Mouse (Mus musculus): ENCODE measurements around the gene Gm19402.

The Gm19402 gene

DNA sequence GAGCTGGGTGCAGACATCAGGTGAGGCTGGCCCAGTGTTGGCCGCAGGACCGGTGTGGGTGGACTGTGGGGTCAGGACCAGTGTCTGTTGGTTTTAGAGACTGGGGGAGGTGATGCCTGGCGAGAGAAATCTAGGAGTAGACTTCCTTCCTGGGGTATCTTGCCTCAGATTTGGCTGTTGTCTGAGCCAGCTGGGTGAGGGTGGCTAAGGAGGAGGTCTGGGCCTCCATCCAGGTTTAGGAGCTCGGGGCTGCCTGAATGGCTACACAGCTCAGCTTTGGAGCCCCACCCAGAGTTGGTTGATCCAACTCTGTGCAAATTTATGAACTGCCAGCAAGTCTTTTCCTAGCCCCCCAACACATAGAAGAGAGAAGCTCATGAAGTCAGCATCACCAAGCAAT, 23.2 kb downstream of the Gm19402 start:
- no peak for DNase-seq (ENCODE audit: extremely low spot score, low read depth, low spot score)

DNA sequence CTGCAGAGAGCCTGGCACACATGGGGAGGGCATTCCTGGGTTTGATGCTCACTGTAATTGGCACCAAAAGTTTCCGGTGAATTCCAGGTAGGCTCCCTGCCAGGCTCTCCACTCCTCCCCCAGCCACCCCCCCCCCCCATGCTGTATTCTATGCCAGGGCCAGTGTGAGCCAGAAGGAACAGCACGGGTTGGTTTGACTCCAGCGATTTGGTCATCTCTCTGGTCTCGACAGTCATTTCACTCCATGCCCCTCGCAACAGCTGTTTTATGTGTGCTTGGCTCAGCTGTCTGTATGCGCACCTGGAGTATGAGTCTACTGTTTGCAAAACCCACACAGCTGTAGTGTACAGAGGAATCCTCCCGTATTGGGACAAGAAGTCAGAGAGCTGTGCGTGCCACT, 24.2 kb downstream of the Gm19402 start:
- no peak for DNase-seq (ENCODE audit: extremely low spot score, low read depth, low spot score)

DNA sequence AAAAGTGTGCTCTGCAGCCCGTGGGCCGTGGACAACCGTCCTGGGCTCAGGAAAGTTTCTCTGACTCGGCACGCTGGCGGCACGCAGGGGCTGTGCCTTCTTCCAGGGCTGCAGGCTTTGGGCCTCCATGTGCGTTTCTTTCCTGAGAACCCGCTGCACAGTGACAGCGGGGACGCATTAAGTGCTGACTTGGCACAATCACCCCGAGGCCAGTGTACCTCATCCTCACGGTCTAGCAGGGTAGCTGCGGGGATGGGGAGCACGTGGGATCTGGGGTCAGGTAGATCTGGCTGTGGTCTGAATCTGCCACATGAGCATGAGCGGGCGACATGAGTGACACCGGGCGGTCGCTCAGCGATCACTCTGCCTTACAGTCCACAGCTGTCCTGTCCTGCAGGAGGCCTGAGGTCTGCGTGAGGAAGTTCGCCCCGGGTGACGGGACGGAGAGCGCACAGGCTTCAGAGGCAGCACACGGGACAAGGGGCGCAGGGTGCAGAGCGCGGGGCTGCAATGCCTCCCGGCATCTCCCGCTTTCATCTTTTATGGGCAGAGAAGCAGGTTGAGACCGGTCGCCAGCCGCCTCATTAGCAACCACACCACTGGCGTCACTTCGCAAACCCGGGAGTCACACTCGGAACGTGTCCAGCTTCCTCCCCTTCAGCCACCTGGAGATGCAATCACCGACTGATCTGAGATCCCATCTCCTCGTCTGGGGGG, 26.4 kb downstream of the Gm19402 start:
- DNase-seq (ENCODE audit: extremely low spot score, low read depth, low spot score) = no peak

DNA sequence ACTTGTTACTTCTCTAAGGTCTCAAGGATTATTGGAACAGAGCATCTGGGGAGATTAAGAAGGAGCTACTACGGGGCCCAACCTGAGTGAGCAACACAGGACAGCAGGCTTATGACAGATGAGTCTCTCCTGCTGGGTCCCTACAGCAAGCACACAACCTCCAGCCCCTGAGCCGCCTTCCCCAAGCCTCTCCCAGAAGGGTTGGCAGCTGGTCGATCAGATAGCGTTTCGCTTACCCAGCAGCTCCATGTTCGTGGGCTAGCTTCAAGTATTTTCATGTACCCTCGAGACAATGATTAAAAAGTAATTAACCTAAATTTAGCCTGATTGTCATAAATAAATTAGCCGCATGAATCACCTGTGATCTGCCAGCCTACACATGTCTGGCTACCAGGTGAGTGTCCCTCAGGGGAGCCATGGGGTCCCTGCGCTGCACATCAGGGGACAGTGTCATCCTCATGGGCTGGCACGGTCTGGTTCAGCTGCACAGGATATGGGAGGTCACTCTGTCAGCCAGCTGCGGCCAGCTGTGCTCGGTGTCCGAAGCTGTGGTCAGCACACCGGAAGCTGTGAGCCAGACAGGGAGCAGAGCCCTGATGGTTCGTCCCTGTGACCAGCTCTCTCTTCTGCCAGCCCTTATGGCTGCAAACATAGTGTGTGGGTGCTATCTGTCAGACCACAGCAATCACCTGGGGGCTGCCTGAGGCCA, 32.1 kb downstream of the Gm19402 start:
- no peak for DNase-seq (ENCODE audit: extremely low spot score, low read depth, low spot score)

DNA sequence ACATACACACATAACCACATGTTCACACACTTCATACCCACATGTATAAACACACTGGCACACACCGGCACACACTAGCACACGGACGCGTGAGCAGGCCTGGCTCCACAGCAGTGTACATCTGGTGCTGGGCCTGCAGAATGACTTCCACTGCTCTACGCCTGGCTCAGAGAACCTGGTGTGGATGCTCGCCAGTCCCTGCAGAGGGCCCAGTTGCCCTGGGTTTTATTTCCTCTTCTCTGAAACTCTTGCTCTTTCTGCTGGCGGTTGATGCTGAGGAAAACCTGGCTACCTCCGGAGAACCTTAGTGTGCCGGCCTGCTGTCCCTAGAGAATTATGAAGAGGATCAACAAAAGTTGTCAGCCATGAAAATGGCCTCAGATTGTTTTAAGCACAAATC, 38.5 kb downstream of the Gm19402 start:
- no peak for DNase-seq (ENCODE audit: extremely low spot score, low read depth, low spot score)

DNA sequence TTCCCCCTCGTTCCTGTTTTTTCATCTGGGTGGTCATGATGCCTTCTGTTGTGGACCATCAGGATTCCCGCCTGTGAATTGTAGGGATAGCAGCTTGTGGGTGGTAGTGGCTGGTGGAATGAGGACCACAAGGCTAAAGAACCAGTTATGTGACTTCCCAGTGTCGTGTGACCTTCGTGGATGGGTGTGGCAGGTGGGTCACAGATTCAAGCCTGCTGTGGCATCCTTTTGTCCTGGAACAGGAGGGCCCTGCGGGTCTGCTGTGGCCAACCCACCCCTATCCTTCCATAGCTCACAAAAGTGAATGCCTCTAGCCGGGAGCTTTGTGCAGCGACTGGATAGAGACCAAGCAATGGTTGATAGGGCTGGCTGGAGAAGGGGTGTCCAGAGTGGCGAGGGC, 42.7 kb downstream of the Gm19402 start:
- no peak for DNase-seq (ENCODE audit: extremely low spot score, low read depth, low spot score)

DNA sequence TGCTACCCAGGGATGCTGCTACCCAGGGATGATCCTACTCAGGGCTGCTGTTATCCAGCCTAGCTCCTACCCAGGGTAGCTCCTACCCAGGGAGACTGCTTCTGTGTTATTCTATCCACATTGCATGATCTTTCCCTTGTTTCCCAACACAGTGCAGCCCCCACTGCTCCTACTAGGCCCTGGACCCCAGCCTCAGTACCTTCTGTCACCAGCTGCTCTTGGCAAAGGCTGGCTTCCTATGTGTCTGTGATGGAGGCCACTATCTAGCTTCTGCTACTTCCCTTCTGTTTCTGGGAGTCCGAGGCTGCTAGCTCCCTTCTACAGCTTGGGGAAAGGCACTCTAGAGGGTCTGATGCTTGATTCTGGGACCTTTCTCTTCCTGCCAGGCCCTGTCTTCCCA, 43.1 kb downstream of the Gm19402 start:
- DNase-seq (ENCODE audit: extremely low spot score, low read depth, low spot score) = no peak

DNA sequence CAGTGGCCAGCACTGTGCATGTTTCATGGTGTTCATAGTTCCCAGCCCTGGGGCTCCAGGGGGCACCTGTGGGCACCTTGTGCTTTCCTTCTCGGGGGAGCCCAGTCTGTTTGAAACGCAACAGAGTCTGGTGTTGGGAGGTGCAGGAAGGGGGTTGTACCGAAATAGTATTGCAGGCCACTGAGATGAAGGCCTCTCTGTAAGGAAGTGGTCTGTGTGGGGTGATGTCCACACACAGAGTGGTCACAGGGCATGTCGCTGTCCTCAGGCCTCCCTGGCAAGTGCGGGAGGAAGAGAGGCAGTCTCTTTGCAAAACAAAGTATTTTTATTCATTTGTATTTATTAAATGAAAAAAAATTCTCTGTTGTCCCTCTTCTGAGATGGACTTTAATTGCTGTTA, 45.0 kb downstream of the Gm19402 start:
- no peak for DNase-seq (ENCODE audit: extremely low spot score, low read depth, low spot score)

DNA sequence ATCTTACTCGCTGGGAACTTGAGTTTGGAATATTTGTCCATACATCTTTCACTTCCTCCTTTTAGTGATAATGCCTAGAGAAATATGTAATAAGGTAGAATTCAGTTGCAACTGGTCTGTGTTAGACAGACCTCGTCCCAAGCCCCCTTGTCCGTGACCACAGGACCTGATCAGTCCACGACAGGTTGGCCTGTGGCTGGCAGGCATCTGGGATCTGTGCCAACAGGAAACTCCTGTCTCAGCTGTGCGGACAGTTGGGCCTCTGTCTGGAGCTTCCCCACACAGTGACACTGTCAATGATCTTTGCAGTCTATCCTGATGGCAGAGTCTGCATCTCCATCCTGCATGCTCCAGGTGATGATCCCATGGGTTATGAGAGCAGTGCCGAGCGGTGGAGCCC, 47.4 kb downstream of the Gm19402 start:
- no peak for DNase-seq (ENCODE audit: extremely low spot score, low read depth, low spot score)
